Mouse (Mus musculus) adrenal gland, adult (tissue): ENCODE measurements at regions not wholly inside any gene's neighbourhood (a gene's known extent, or its start where the extent isn't known, plus 50 kb on each side); places are given as distances from the start of the nearest gene placed in this dataset.
"Not testable (repeated sequence)": the region's sequence is repeated elsewhere in the genome, so short reads cannot be mapped to it uniquely, and the experiment has no call there.

Experiments
- DNase-seq, 2 experiments: peaks; one replicate each; pipeline ENCODE4 v3.0.0; 2022 to 2023; ENCODE audit warnings: low spot score in 1 of 2; ENCODE audit not compliant: inconsistent age in 2 of 2

GRCm38 (mm10) chr15:60333573-60334306 lies 317.3 kb upstream of the 4933412E24Rik start:
- no peak for DNase-seq

GRCm38 (mm10) chr15:60317577-60317976 lies 301.2 kb upstream of the 4933412E24Rik start:
- DNase-seq = no peak

GRCm38 (mm10) chr15:60315210-60315609 lies 298.8 kb upstream of the 4933412E24Rik start:
- no peak for DNase-seq

GRCm38 (mm10) chr15:60309909-60310308 lies 293.5 kb upstream of the 4933412E24Rik start:
- no peak for DNase-seq

- DNase-seq = no peak
Observed at GRCm38 (mm10) chr15:60308968-60309367, 292.6 kb upstream of the 4933412E24Rik start.

- no peak for DNase-seq
Observed at GRCm38 (mm10) chr15:60308126-60308525, 291.7 kb upstream of the 4933412E24Rik start.

GRCm38 (mm10) chr15:60303501-60303900 lies 287.1 kb upstream of the 4933412E24Rik start:
- DNase-seq = no peak

- DNase-seq = no peak
Observed at GRCm38 (mm10) chr15:60301939-60302338, 285.5 kb upstream of the 4933412E24Rik start.

- DNase-seq = no peak
Observed at GRCm38 (mm10) chr15:60285321-60285720, 268.9 kb upstream of the 4933412E24Rik start.

GRCm38 (mm10) chr15:60280378-60280777 lies 264.0 kb upstream of the 4933412E24Rik start:
- no peak for DNase-seq

- not testable (repeated sequence) for DNase-seq
Observed at GRCm38 (mm10) chr15:60253661-60254060, 237.2 kb upstream of the 4933412E24Rik start.

GRCm38 (mm10) chr15:60226335-60226938 lies 210.0 kb upstream of the 4933412E24Rik start:
- DNase-seq = no peak

- no peak for DNase-seq
Observed at GRCm38 (mm10) chr15:60195070-60195469, 178.7 kb upstream of the 4933412E24Rik start.

GRCm38 (mm10) chr15:60193157-60193556 lies 176.7 kb upstream of the 4933412E24Rik start:
- DNase-seq = no peak

GRCm38 (mm10) chr15:60187002-60187715 lies 170.7 kb upstream of the 4933412E24Rik start:
- no peak for DNase-seq

- no peak for DNase-seq
Observed at GRCm38 (mm10) chr15:60141554-60142070, 125.2 kb upstream of the 4933412E24Rik start.

GRCm38 (mm10) chr15:60136671-60137070 lies 120.3 kb upstream of the 4933412E24Rik start:
- no peak for DNase-seq

GRCm38 (mm10) chr15:60134515-60134914 lies 118.1 kb upstream of the 4933412E24Rik start:
- no peak for DNase-seq

- no peak for DNase-seq
Observed at GRCm38 (mm10) chr15:60132701-60133100, 116.3 kb upstream of the 4933412E24Rik start.

- DNase-seq = no peak
Observed at GRCm38 (mm10) chr15:60124461-60124860, 108.0 kb upstream of the 4933412E24Rik start.

GRCm38 (mm10) chr15:60119926-60120325 lies 103.5 kb upstream of the 4933412E24Rik start:
- no peak for DNase-seq

- no peak for DNase-seq
Observed at GRCm38 (mm10) chr15:60111885-60112284, 95.5 kb upstream of the 4933412E24Rik start.
